Mouse (Mus musculus) right cerebral cortex, postnatal 4 days (tissue): Measurements from ENCODE around the gene Trim15.

Source experiments
- DNase-seq: peaks from one replicate; pipeline ENCODE4 v3.0.0-alpha.2; 2022

Gene Trim15

DNA sequence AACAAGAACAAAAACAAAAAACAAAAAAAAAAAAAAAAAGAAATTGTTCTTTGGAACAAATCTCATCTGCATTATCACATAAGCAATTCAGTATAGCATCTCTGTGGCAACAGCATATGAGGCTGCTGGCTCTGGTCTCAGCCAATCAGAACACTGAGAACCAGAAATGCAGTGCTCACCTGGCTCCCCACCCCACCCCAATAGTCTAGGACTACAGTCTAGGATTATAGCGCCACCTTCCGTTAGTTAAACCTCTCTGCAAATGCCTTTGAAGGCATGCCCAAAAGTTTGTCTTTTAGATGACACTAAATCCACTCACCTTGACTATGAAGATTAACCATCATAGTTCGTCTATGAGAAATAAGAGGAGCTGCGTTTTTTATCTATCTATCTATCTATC lies 41.5 kb downstream of the Trim15 start:
- DNase-seq = no peak

DNA sequence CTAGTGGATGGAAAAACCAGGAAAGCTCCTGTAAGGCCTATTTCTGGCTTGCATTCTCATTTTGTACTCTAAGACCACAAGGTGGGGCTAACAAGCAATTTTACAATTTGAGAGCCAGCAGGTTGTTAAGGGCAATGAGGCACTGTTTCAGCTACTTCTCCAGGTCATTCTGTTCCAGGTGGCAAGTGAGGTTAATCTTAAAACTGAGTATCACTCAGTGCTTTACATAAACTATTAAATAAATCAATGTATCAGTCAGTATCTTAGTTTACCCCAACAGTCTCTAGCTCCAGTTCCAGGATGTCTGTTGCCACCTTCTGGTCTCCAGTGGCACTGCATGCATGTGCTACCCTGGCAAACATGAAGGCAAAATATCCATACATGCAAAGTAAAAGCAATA lies 43.0 kb downstream of the Trim15 start:
- DNase-seq = peak; percentile 60

DNA sequence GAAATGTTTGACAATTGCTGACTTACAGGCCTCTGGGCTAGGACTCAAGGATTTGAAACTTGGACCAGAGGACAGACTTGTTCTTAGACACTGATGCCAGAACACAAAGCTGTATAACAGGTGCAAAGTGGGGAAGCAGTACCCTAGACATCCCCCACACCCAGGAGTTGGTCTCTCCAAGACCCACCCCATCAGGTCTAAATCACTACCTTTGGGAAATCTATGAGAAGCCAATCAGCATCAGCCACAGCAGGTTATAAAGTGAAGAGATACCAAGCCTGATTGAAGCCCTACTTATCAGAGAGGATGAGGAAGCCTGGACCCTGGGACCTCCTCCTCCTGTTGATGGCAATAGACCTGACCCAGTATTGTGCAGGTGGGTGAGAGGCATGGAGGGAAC lies 55.1 kb downstream of the Trim15 start, which contains the start of gene H2-M10.6:
Gene H2-M10.6 (plus strand): TSS at position 301 of the 400 bp plus-strand sequence.
- no peak for DNase-seq
